Mouse (Mus musculus): ENCODE results near the gene Wdr19. TPM values are rescaled to one million over a fixed set of nuclear protein-coding genes. Genes with fewer than 3 reads are reported as not detected.
A peak's percentile ranks its signal among the peaks of the same experiment; 100 is the strongest.

Wdr19 gene
- total RNA-seq (2014; fragmentation: Nextera tagmentation) (1.5 and 9.1 TPM in 2 replicates), total RNA-seq (2017) (2.1 and 5.8 TPM in 2 replicates)

- peak; percentile 100 for ATAC-seq (replicated peaks; ENCODE audit: low FRiP score, low TSS enrichment, poor library complexity, severe bottlenecking)
These were observed at the start of gene Wdr19 for GRCm38 (mm10) chr5:65199346-65200128. TSS of gene Wdr19 (plus strand) at chr5:65199696.

DNA sequence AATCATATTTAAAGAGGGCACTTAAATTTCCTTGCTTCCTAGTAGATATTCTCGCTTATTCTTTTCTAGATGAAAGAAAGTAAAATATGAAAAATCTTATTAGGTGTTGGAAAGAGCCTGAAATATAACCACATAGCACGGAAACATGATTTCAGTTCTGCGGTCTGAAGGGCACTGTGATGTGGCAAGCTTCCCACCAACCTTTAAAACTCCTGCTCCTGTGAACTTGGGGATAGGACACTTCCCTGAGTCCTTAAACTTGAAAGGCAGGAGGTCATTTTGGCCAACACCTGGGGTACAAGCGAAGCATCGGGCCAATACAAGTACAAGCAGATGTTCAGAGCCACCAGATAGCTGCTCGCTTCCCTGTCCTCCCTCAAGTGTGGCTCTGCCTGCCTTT lies 49.8 kb upstream of the Wdr19 start:
- ATAC-seq (replicated peaks; ENCODE audit: low FRiP score, low TSS enrichment, poor library complexity, severe bottlenecking) = no peak

DNA sequence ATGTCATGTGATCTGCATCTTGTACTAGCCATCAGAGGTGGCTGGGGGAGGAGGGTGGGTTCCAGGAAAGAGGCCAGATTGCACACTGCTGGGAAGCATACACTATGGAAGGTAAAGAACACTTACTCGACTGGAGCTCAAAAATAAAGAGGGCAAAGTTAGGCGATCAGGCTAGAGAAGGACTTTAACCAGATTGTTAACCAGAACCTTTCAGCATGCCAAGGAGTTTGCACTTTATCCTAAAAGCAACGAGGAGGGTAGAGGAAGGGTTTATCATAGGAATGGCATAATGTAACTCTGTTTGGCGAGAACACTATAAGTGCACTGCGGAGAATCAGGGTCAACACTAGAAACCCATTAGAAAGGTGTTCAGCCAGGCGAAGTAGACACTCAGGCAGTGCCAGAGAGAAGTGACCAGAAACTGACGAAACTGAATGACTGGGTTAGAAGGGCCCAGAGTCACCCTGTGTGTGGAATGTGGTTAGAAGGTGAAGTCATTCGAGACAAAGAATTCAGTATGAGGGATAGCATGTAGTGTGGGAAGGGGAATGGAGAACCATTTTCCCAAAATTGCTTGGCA lies 49.0 kb upstream of the Wdr19 start:
- ATAC-seq (replicated peaks; ENCODE audit: low FRiP score, low TSS enrichment, poor library complexity, severe bottlenecking) = no peak

GRCm38 (mm10) chr5:65151276-65151675 lies 48.2 kb upstream of the Wdr19 start:
- ATAC-seq (replicated peaks; ENCODE audit: low FRiP score, low TSS enrichment, poor library complexity, severe bottlenecking) = no peak

- no peak for ATAC-seq (replicated peaks; ENCODE audit: low FRiP score, low TSS enrichment, poor library complexity, severe bottlenecking)
These were observed 47.7 kb upstream of the Wdr19 start for GRCm38 (mm10) chr5:65151767-65152166.

DNA sequence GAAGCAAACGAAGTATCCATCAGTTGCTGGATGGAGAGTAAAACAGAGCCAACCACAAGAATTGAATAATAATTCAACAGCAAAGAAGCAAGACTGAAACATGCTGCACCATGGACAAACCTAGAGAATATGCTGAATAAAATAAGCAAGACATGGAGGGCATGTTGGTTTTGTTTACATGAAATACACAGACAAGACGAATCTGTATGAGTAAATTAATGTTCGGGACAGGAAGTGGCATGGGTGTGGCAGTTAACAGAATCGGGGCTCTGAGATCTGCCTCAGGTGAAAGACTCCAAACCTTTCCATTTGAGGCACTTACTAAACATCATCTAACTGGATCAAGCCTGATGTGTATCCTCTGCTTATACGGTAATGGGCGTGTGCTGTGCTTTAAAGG lies 45.2 kb upstream of the Wdr19 start:
- no peak for ATAC-seq (replicated peaks; ENCODE audit: low FRiP score, low TSS enrichment, poor library complexity, severe bottlenecking)

DNA sequence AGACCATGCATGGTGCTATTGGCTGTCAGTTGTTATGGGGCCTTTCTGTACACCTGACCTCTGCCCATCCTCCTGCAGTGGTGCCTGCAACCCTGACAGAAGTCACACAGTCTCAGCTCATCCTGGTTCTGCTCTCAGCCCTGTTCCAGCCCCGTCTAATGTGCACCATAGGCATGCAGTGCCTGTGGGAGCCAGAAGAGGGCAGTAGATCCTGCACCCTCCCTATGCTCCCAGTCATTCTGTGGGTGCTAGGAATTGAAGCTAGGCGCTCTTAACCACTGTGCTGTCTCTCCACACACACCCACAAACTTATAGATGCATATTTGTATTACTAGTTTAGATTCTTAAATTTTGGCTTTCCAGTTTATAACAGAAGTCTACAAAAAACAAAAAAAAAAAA lies 42.6 kb upstream of the Wdr19 start:
- peak; percentile 78 for ATAC-seq (replicated peaks; ENCODE audit: low FRiP score, low TSS enrichment, poor library complexity, severe bottlenecking)

DNA sequence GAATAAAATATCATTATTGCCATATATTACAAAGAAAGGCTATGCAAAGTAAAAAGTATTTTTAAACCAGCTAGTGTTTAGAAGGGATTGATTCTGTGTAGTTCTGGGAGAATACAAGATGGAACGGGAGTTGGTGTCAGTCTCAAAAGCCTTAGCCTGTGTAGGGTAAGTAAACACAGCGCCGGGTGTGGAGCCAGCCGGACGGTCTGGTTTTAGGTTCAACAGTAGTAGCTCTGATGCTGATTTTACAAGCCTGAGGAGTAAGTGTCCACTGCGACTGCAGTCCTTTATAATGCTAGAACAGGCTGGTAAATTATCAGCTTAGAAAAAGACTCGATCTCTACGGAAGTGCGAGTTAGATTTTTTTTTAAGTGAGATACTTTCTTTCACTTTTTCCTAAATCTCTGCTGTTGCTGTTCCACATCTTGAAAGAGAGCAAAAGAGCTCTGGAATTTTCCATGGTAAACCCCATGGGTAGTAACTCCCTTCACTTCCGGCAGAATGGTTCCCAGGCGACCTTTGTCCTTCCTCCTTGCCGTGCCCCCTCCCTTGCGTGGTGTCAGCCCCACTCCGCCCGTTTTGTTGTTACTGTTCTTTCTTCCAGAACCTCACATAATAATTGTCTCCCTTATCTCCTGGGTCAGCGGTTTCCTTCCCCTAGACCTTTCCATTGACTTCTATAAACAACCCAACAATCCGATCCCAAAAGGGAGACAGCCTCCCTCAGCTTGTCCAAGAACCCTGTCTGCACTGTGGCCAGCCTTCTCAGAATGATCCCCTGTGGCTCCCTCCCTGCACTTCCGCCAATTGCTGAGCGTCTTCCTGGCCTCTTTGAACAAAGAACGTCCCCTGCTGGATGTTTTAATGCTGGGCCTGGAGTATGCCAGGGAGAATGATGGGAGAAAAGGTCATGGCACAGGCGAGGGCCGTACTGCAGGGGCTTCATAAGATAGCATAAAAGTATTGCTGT lies 41.8 kb upstream of the Wdr19 start:
- no peak for ATAC-seq (replicated peaks; ENCODE audit: low FRiP score, low TSS enrichment, poor library complexity, severe bottlenecking)

DNA sequence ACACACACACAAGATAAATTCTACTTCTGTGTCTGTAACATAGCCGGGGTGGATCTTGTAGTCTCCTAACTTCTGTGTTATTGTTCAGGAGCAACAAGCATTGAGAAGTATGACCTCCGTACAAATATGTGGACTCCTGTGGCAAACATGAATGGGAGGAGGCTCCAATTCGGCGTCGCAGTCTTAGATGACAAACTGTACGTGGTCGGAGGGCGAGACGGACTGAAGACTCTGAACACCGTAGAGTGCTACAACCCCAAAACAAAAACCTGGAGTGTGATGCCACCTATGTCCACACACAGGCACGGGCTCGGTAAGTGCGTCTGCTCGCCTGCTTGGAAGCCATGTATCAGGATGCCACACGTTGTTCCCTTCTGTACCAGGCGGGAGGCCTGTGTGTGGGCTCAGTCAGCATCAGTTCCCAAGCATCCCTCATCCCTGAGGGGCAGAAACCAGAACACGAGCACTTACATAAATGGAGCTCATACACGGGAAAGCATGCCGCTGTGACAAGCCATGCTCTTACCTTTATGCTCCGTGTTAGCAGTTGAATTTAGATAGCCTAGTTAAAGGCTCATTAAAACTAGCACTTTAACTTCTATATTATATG lies 40.7 kb upstream of the Wdr19 start:
- no peak for ATAC-seq (replicated peaks; ENCODE audit: low FRiP score, low TSS enrichment, poor library complexity, severe bottlenecking)

GRCm38 (mm10) chr5:65163001-65163400 lies 36.5 kb upstream of the Wdr19 start:
- no peak for ATAC-seq (replicated peaks; ENCODE audit: low FRiP score, low TSS enrichment, poor library complexity, severe bottlenecking)

GRCm38 (mm10) chr5:65163489-65164092 lies 35.9 kb upstream of the Wdr19 start:
- ATAC-seq (replicated peaks; ENCODE audit: low FRiP score, low TSS enrichment, poor library complexity, severe bottlenecking) = no peak

DNA sequence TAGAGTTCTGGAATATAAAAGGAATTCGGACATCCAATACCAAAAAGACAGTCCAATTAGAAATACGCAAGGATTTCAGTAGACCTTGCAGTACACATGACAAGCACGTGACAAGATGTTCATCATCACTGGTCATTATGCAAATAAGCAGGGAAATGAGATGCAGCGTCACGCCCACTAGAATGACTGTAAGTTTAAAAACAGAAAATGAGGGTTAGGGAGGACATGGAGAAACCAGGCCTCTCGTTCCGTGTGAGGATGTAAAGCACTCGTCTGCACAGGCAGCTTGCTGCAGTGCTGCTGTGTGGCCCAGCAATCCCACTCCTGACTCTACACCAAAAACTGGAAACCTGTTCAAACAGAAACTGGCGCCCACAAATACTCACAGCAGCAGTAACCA lies 29.3 kb upstream of the Wdr19 start:
- no peak for ATAC-seq (replicated peaks; ENCODE audit: low FRiP score, low TSS enrichment, poor library complexity, severe bottlenecking)

- no peak for ATAC-seq (replicated peaks; ENCODE audit: low FRiP score, low TSS enrichment, poor library complexity, severe bottlenecking)
These were observed 24.2 kb upstream of the Wdr19 start for GRCm38 (mm10) chr5:65175035-65175917.

GRCm38 (mm10) chr5:65175918-65176484 lies 23.5 kb upstream of the Wdr19 start:
- ATAC-seq (replicated peaks; ENCODE audit: low FRiP score, low TSS enrichment, poor library complexity, severe bottlenecking) = no peak

DNA sequence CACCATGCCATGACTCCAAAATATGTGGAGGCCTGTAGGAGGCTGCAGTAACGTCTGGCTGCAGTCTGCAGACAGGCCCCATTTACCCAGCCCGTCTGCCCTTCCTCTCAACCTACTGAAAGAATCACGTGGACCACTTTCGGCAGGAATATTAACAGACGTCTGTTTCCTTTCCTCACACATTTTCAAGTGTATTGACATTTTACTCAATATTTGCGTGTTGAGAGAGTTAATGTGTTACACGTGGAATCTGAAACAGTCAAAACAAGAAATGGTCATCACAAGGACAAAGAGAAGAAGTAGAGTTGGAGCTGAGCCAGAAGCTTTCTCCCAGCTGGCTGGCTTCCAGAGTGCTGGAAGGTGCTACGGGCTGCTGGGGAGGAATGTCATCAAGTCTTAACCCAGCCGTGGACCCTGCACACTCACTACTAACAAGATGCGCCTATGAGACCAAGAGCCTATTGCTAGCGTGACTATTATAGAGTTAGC lies 22.4 kb upstream of the Wdr19 start:
- no peak for ATAC-seq (replicated peaks; ENCODE audit: low FRiP score, low TSS enrichment, poor library complexity, severe bottlenecking)

DNA sequence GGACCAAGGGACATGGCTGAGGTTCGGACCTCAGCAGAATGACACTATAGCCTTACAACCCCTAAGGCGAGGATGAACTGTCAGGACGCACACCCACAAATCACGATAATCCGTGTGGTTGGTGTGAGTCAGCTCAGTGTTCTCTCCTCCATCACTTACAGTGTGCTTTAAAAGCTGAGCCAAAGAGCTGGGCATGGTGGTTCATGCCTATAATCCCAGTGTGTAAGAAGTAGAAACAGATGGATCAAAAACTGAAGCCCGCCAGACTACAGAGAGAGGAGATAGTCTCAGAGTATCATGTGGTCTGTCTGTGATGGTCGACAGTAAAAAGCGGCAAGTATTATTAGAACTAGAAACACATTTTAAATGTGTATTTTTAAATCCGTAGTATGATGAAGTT lies 21.0 kb upstream of the Wdr19 start:
- no peak for ATAC-seq (replicated peaks; ENCODE audit: low FRiP score, low TSS enrichment, poor library complexity, severe bottlenecking)

- no peak for ATAC-seq (replicated peaks; ENCODE audit: low FRiP score, low TSS enrichment, poor library complexity, severe bottlenecking)
These were observed 18.2 kb upstream of the Wdr19 start for GRCm38 (mm10) chr5:65181160-65181793.

Measured in megakaryocyte-erythroid progenitor cell, adult 5-6 weeks (primary cell).